Mouse (Mus musculus) ES-E14 (cell line): ENCODE data around the gene Amotl2. TPM values are rescaled to one million over a fixed set of nuclear protein-coding genes. Genes with fewer than 3 reads are reported as not detected.

Experiments
- DNase-seq: peaks from one replicate; pipeline ENCODE4 v3.0.0-alpha.2; 2013; ENCODE audit warnings: low read depth, low spot score
- H3K27ac ChIP-seq: 2 replicates; pipeline ENCODE4 v1.5.1; 2012; ENCODE audit warnings: low read depth, mild to moderate bottlenecking, low read length, moderate library complexity, mixed read lengths; ENCODE audit not compliant: poor library complexity, insufficient read depth, severe bottlenecking
- H3K36me3 ChIP-seq: 2 replicates; pipeline ENCODE4 v1.6.1; 2012; ENCODE audit warnings: mild to moderate bottlenecking, low read length, moderate library complexity, mixed read lengths; ENCODE audit not compliant: control insufficient read depth, poor library complexity, insufficient read depth, severe bottlenecking
- H3K4me1 ChIP-seq, 2 experiments: fragments of 150-350 bp in 1 of 2; sonication (generic) in 1 of 2; 2 replicates each; pipeline ENCODE4 v1.6.1; 2012; ENCODE audit warnings: low read length in 2 of 2, mild to moderate bottlenecking in 1 of 2, mixed read lengths in 1 of 2; ENCODE audit not compliant: control insufficient read depth in 2 of 2, insufficient read depth in 2 of 2, poor library complexity in 1 of 2
- H3K4me3 ChIP-seq, 2 experiments: fragments of 150-350 bp in 1 of 2; sonication (generic) in 1 of 2; 2 replicates each; pipeline ENCODE4 v1.5.1; 2012; ENCODE audit warnings: low read length in 2 of 2, low read depth in 1 of 2, mild to moderate bottlenecking in 1 of 2, mixed read lengths in 1 of 2; ENCODE audit not compliant: insufficient read depth in 1 of 2, poor library complexity in 1 of 2, severe bottlenecking in 1 of 2
- H3K9ac ChIP-seq: 2 replicates; pipeline ENCODE4 v1.6.1; 2012; ENCODE audit warnings: low read depth, mild to moderate bottlenecking, low read length, mixed read lengths; ENCODE audit not compliant: poor library complexity, insufficient read depth, severe bottlenecking
- H3K9me3 ChIP-seq: fragments of 150-350 bp; sonication (generic); 2 replicates; pipeline ENCODE4 v1.6.1; 2012; ENCODE audit warnings: low read depth, mild to moderate bottlenecking, low read length; ENCODE audit not compliant: control insufficient read depth, insufficient read depth
- CHD2 ChIP-seq: IDR thresholded peaks from 2 replicates; pipeline ENCODE4 v1.6.1; 2014; ENCODE audit warnings: mild to moderate bottlenecking, low read depth, low read length, inconsistent platforms
- HCFC1 ChIP-seq: IDR thresholded peaks from 2 replicates; pipeline ENCODE4 v1.6.1; 2012; ENCODE audit warnings: low read length, inconsistent platforms, borderline replicate concordance; ENCODE audit not compliant: insufficient read depth
- MAFK ChIP-seq: IDR thresholded peaks from 2 replicates; pipeline ENCODE4 v1.6.1; 2014; ENCODE audit warnings: mild to moderate bottlenecking, low read depth, low read length, inconsistent platforms; ENCODE audit not compliant: insufficient read depth
- ZC3H11A ChIP-seq: IDR thresholded peaks from 2 replicates; pipeline ENCODE4 v1.6.1; 2012; ENCODE audit warnings: low read depth, mild to moderate bottlenecking, inconsistent platforms, low read length, borderline replicate concordance
- ZNF384 ChIP-seq: IDR thresholded peaks from 2 replicates; pipeline ENCODE4 v1.6.1; 2012; ENCODE audit warnings: low read depth, low read length, inconsistent platforms
- in situ Hi-C, 2 experiments: fragments of 600-800 bp; cut with MboI; formaldehyde crosslinking; loops; one replicate each; pipeline ENCODE4 v1.15.1; 2025; ENCODE audit warnings: low sequenced_read_pairs in 2 of 2, inconsistent platforms in 1 of 2; ENCODE audit not compliant: unreplicated experiment in 2 of 2
- total RNA-seq: library from RNA; depleted of rRNA; stranded (reverse); fragments of 300-350 nt; gene quantifications from 2 replicates; pipeline ENCODE4 v1.2.3, GENCODE M21; 2012; rRNA removed

Gene Amotl2
- total RNA-seq, 1 experiment: 161 TPM

- no peak overlapping the region for H3K9ac ChIP-seq
- no peaks in the 10 kb centered on the region for H3K36me3 ChIP-seq
- H3K4me3 ChIP-seq: no peak overlapping the region
- no peak for DNase-seq
- H3K27ac ChIP-seq: no peak overlapping the region
- in situ Hi-C loops: no loop called here
- TF ChIP-seq ZC3H11A (no peak), MAFK (no peak), HCFC1 (no peak), ZNF384 (no peak), CHD2 (no peak)
- H3K4me1 ChIP-seq: peaks cover 0 to 2% of the 10 kb centered on the region in 2 experiments; a peak in 1 of 4 replicates
- H3K9me3 ChIP-seq: no peaks in the 10 kb centered on the region
Measured at GRCm38 (mm10) chr9:102770190-102770589, 53.7 kb downstream of the Amotl2 start.

- no peak for DNase-seq
- Histone ChIP-seq H3K9me3 (no peaks in the 10 kb centered on the region), H3K9ac (no peak overlapping the region), H3K36me3 (no peaks in the 10 kb centered on the region), H3K4me1 (peaks cover 0 to 2% of the 10 kb centered on the region in 2 experiments; a peak in 1 of 4 replicates), H3K27ac (no peak overlapping the region), H3K4me3 (no peak overlapping the region; a peak in 1 of 4 replicates)
- TF ChIP-seq HCFC1: no peak
- no peak for TF ChIP-seq CHD2
- no peak for TF ChIP-seq MAFK
- no peak for TF ChIP-seq ZNF384
- TF ChIP-seq ZC3H11A: no peak
- in situ Hi-C loops: no loop called here
Measured at GRCm38 (mm10) chr9:102771308-102771895, 54.9 kb downstream of the Amotl2 start.

GRCm38 (mm10) chr9:102777631-102778591 lies 61.4 kb downstream of the Amotl2 start:
- Histone ChIP-seq H3K36me3 (no peaks in the 10 kb centered on the region), H3K4me3 (no peak overlapping the region), H3K27ac (no peak overlapping the region), H3K9ac (no peak overlapping the region), H3K9me3 (no peaks in the 10 kb centered on the region), H3K4me1 (peaks cover 4 to 16% of the 10 kb centered on the region in 2 experiments; a peak in 3 of 4 replicates)
- TF ChIP-seq MAFK (no peak), ZC3H11A (no peak), ZNF384 (no peak), CHD2 (no peak), HCFC1 (no peak)
- no peak for DNase-seq
- in situ Hi-C loops: loop anchor here in 1 of 2 experiments (5.0 kb wide), 1 partner anchor 141 kb away; no protein-coding TSS in a partner anchor

DNA sequence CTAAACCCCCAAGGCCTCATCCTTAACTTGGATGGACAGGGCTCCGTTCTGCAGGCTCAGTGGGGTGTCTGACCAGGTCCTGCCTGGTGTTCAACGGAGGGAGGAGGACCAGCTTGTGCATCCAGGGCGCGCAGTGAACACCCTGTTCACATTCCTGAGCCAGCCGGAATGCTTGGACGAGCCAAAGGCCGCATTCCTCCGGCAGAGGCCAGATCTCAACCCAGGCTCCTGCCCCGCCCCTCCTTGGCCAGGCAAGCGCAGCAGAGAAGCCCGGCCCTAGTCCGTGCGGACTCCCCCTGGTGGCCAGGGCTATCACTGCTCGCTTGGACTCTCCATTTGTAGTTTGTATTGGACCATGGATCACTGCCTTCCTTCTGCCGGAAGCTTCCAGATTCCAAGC lies 63.0 kb downstream of the Amotl2 start:
- DNase-seq: peak; percentile 93
- in situ Hi-C loops: loop anchor here in 1 of 2 experiments (5.0 kb wide), 1 partner anchor 142 kb away; no protein-coding TSS in a partner anchor
- TF ChIP-seq CHD2 (no peak), ZC3H11A (peak; percentile 78), HCFC1 (0 out of 2 replicates have a peak, but pooled peaks have one; percentile 64)
- no peak overlapping the region for H3K27ac ChIP-seq
- H3K4me3 ChIP-seq: peak overlapping the region; percentile 11 to 24; a peak in 2 of 4 replicates
- no peaks in the 10 kb centered on the region for H3K36me3 ChIP-seq
- no peaks in the 10 kb centered on the region for H3K9me3 ChIP-seq
- peaks cover 4 to 23% of the 10 kb centered on the region in 2 experiments; a peak in 3 of 4 replicates for H3K4me1 ChIP-seq
- H3K9ac ChIP-seq: 0 out of 2 replicates have a peak overlapping the region, but pooled peaks have one; percentile 22

Other genes starting within 250 kb of the Amotl2 start
- 0.04 and 0.11 TPM in 2 replicates for gene Ky, start 210.9 kb upstream of the Amotl2 start, total RNA-seq
- gene Anapc13, start 90.4 kb upstream of the Amotl2 start, total RNA-seq: 83.8 and 103 TPM in 2 replicates
- gene Cep63, start 90.1 kb upstream of the Amotl2 start, total RNA-seq: 19.1 and 26.1 TPM in 2 replicates
- 72.0 and 72.3 TPM in 2 replicates for gene Ryk, start 118.2 kb downstream of the Amotl2 start, total RNA-seq